Mouse (Mus musculus) liver, adult (tissue): ENCODE measurements around the gene Itpkb.
A peak's percentile ranks its signal among the peaks of the same experiment; 100 is the strongest.

Experiments used
- GATA4 ChIP-seq: IDR thresholded peaks from 2 replicates; pipeline ENCODE4 v1.6.1; 2014; ENCODE audit warnings: mild to moderate bottlenecking, low read length; ENCODE audit not compliant: insufficient replicate concordance

The Itpkb gene

GRCm38 (mm10) chr1:180390746-180391574 lies 60.7 kb downstream of the Itpkb start:
- TF ChIP-seq GATA4: no peak

GRCm38 (mm10) chr1:180391575-180391945 lies 61.3 kb downstream of the Itpkb start:
- no peak for TF ChIP-seq GATA4

GRCm38 (mm10) chr1:180392137-180392798 lies 62.0 kb downstream of the Itpkb start:
- no peak for TF ChIP-seq GATA4

GRCm38 (mm10) chr1:180393017-180393797 lies 62.9 kb downstream of the Itpkb start:
- no peak for TF ChIP-seq GATA4

- no peak for TF ChIP-seq GATA4
Observed at GRCm38 (mm10) chr1:180393873-180394272, 63.6 kb downstream of the Itpkb start.

- TF ChIP-seq GATA4: no peak
Observed at GRCm38 (mm10) chr1:180397734-180398133, 67.4 kb downstream of the Itpkb start.

GRCm38 (mm10) chr1:180398446-180398845 lies 68.2 kb downstream of the Itpkb start:
- no peak for TF ChIP-seq GATA4

- TF ChIP-seq GATA4: no peak
Observed at GRCm38 (mm10) chr1:180400691-180401455, 70.6 kb downstream of the Itpkb start.

- TF ChIP-seq GATA4: no peak
Observed at GRCm38 (mm10) chr1:180401725-180402124, 71.4 kb downstream of the Itpkb start.

GRCm38 (mm10) chr1:180402481-180403081 lies 72.3 kb downstream of the Itpkb start:
- peak; percentile 38; the same call in 1 of the 2 replicates for TF ChIP-seq GATA4

- TF ChIP-seq GATA4: no peak
Observed at GRCm38 (mm10) chr1:180403357-180403693, 73.0 kb downstream of the Itpkb start.

- no peak; the same call in 1 of the 2 replicates for TF ChIP-seq GATA4
Observed at GRCm38 (mm10) chr1:180403694-180404606, 73.7 kb downstream of the Itpkb start.

- TF ChIP-seq GATA4: no peak
Observed at GRCm38 (mm10) chr1:180404706-180405105, 74.4 kb downstream of the Itpkb start.
